Mouse (Mus musculus): ENCODE measurements around the gene Zfp91. TPM values are rescaled to one million over a fixed set of nuclear protein-coding genes. Genes with fewer than 3 reads are reported as not detected.

The Zfp91 gene
- 8.7 TPM for polyA plus RNA-seq (2017; shearing (Covaris generic))

DNA sequence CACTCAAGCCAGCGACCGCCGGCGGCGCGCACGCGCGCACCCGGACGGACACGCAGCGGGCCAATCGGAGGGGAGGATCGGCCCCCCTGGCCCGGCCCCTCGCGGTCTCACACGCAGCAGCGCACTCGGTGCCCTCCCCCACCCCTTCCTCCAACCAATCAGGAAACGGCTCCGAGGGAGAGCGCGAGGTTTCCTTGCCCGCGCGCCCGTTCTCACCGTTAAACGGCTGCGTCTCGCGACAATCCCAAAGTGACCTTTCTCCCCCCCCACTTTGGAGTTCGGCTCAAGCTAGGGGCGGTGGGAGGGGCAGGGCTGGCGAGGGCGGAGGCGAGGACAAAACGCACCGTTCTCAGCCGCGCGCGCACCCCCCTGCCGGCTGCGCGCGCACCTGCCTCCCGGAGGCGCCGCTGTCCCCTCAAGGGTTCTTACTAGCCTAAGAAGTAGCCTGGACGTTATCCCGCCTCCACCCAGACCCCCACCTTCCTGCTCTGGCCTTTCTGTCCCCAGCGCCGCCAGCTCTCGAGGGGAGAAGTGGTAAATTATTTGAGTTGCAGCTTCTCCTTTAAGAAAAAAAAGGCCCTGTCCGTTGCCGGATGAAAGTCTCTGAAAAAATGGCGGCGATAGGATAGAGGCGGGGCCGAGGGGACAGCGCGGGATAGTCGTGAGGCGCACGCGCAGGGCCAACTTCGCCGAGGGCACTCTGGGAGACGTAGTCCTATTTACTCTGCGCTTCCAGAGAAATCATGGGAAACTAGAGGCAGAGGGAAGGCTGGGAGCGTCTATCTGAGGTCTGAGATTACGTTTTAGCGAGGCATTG lies at the start of gene Zfp91, which contains the start of gene Lpxn:
Zfp91 (minus strand) TSS at position 616 of the 817 bp plus-strand sequence.
Lpxn (plus strand) TSS at position 683 of the 817 bp plus-strand sequence.

DNA sequence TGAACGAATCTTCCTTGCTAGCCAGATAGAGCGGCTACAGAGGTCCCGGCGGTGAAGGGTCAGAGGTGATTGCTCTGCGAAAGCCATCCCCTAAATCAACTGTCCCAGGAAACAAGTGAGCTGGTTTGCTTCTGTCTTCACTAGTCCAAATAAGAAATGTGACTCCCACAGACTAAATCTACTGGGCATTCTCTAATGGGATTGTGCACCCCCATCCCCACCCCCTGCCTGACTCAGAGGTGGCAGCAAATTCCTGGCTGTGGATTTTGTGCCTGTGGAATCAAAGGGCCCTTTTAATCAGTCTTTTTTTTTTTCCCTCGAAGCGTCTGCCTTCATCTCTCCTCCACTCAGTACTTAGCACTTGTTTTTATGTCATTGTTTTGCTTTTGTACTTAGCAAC lies 30.6 kb downstream of the Zfp91 start, which contains the start of gene Cntf:
Cntf (minus strand) TSS at position 325 of the 400 bp plus-strand sequence.

Other genes starting within 250 kb of the Zfp91 start
- gene Gm4952, start 196.2 kb downstream of the Zfp91 start, polyA plus RNA-seq (2017; shearing (Covaris generic)), result not detected
- not detected for gene Glyat, start 162.8 kb downstream of the Zfp91 start, polyA plus RNA-seq (2017; shearing (Covaris generic))
- gene Olfr1442, start 125.7 kb downstream of the Zfp91 start, polyA plus RNA-seq (2017; shearing (Covaris generic)), result not detected
- gene Olfr1443, start 118.0 kb downstream of the Zfp91 start, polyA plus RNA-seq (2017; shearing (Covaris generic)), result not detected
- gene Keg1, start 100.3 kb downstream of the Zfp91 start, polyA plus RNA-seq (2017; shearing (Covaris generic)), result not detected
- gene Cntf, start 30.5 kb downstream of the Zfp91 start, polyA plus RNA-seq (2017; shearing (Covaris generic)), result 1.1 TPM
- gene Lpxn, start 67 bp upstream of the Zfp91 start, polyA plus RNA-seq (2017; shearing (Covaris generic)), result 291 TPM
- not detected for gene Gm5244, start 50.6 kb upstream of the Zfp91 start, polyA plus RNA-seq (2017; shearing (Covaris generic))
- gene Olfr1444, start 61.2 kb upstream of the Zfp91 start, polyA plus RNA-seq (2017; shearing (Covaris generic)), result 0.68 TPM
- gene Olfr1445, start 87.7 kb upstream of the Zfp91 start, polyA plus RNA-seq (2017; shearing (Covaris generic)), result not detected
- gene Olfr1446, start 97.4 kb upstream of the Zfp91 start, polyA plus RNA-seq (2017; shearing (Covaris generic)), result not detected
- gene Olfr1447, start 107.6 kb upstream of the Zfp91 start, polyA plus RNA-seq (2017; shearing (Covaris generic)), result not detected
- gene Olfr1448, start 128.3 kb upstream of the Zfp91 start, polyA plus RNA-seq (2017; shearing (Covaris generic)), result not detected
- not detected for gene Olfr1449, start 134.7 kb upstream of the Zfp91 start, polyA plus RNA-seq (2017; shearing (Covaris generic))
- not detected for gene Olfr1450, start 154.1 kb upstream of the Zfp91 start, polyA plus RNA-seq (2017; shearing (Covaris generic))
- gene Olfr1451, start 198.9 kb upstream of the Zfp91 start, polyA plus RNA-seq (2017; shearing (Covaris generic)), result not detected
- 0.32 TPM for gene Olfr1453, start 232.2 kb upstream of the Zfp91 start, polyA plus RNA-seq (2017; shearing (Covaris generic))